Mouse (Mus musculus) limb, embryonic 14.5 days (tissue): ENCODE data around the gene Psmb8. TPM values are rescaled to one million over a fixed set of nuclear protein-coding genes. Genes with fewer than 3 reads are reported as not detected.

Experiments
- ATAC-seq: fragments of 200-750 bp; cut with Nextera tagmentation; 2 replicates; pipeline ENCODE4 v1.8.0; 2017; ENCODE audit warnings: low read depth, moderate number of reproducible peaks, moderate TSS enrichment; ENCODE audit not compliant: low FRiP score
- DNase-seq: peaks from one replicate; pipeline ENCODE4 v3.0.0-alpha.2; 2015; ENCODE audit warnings: low spot score
- H3K27ac ChIP-seq: fragments of 300-500 bp; sonication (generic); replicated peaks from 2 replicates; pipeline ENCODE4 v1.5.1; 2014; ENCODE audit warnings: low read depth, mild to moderate bottlenecking, low read length, moderate library complexity, mixed read lengths
- H3K27me3 ChIP-seq: fragments of 300-500 bp; sonication (generic); 2 replicates; pipeline ENCODE4 v1.6.1; 2014; ENCODE audit warnings: low read length, mixed read lengths; ENCODE audit not compliant: control insufficient read depth, insufficient read depth
- H3K36me3 ChIP-seq: fragments of 300-500 bp; sonication (generic); 2 replicates; pipeline ENCODE4 v1.6.1; 2014; ENCODE audit warnings: mild to moderate bottlenecking, low read length, moderate library complexity, mixed read lengths; ENCODE audit not compliant: control insufficient read depth, insufficient read depth
- H3K4me1 ChIP-seq: fragments of 300-500 bp; sonication (generic); 2 replicates; pipeline ENCODE4 v1.6.1; 2014; ENCODE audit warnings: antibody characterized with exemption, low read length, mixed read lengths; ENCODE audit not compliant: control insufficient read depth, insufficient read depth
- H3K4me2 ChIP-seq: fragments of 300-500 bp; sonication (generic); replicated peaks from 2 replicates; pipeline ENCODE4 v1.6.1; 2014; ENCODE audit warnings: low read depth, mild to moderate bottlenecking, low read length, moderate library complexity; ENCODE audit not compliant: severe bottlenecking
- H3K4me3 ChIP-seq: fragments of 300-500 bp; sonication (generic); replicated peaks from 2 replicates; pipeline ENCODE4 v1.5.1; 2014; ENCODE audit warnings: low read length
- H3K9ac ChIP-seq: fragments of 300-500 bp; sonication (generic); 2 replicates; pipeline ENCODE4 v1.6.1; 2014; ENCODE audit warnings: mild to moderate bottlenecking, low read depth, low read length, moderate library complexity; ENCODE audit not compliant: severe bottlenecking
- H3K9me3 ChIP-seq: fragments of 300-500 bp; sonication (generic); 2 replicates; pipeline ENCODE4 v1.6.1; 2016; ENCODE audit warnings: low read length; ENCODE audit not compliant: control insufficient read depth
- POLR2A ChIP-seq: fragments of 200-500 bp; IDR thresholded peaks from 2 replicates; pipeline ENCODE4 v1.8.0; 2012; ENCODE audit warnings: inconsistent platforms, mild to moderate bottlenecking, moderate library complexity, borderline replicate concordance; ENCODE audit not compliant: insufficient read depth, insufficient read length; ENCODE audit errors: extremely low read depth
- WGBS: fragments of 180-500 bp; shearing (Covaris S2); extraction: QIAGEN DNeasy Blood & Tissue Kit; methylation state at CpG from one replicate; pipeline ENCODE4 v1.1.7; 2014; 5-methylcytosine and 5-hydroxymethylcytosine counted together
- polyA plus RNA-seq, 2 experiments: library from polyadenylated mRNA; depleted of rRNA in 1 of 2; stranded (reverse) in 1 of 2; unstranded in 1 of 2; fragments of >200 nt; fragmentation: Nextera tagmentation in 1 of 2; extraction: Ambion mirVana in 1 of 2; gene quantifications; 2 replicates each; pipeline versions ENCODE4 v1.2.1 to v1.2.3; 2012 to 2014

Psmb8 gene
- polyA plus RNA-seq, 2 experiments: 6.8 to 9.2 TPM

DNA sequence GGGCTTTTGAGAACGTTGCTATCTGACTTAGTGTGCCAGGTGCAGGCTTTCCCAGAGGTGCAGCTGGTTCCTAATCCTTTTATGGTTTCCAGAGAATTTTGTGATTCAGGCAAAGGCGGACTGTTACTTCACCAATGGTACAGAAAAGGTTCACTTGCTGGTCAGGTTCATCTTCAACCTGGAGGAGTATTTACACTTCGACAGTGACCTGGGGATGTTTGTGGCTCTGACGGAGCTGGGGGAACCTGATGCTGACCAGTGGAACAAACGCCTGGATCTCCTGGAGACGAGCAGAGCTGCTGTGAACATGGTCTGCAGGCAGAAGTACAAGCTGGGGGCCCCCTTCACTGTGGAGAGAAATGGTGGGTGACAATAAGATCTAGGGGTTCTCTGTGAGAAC, 43.4 kb downstream of the Psmb8 start:
- no peak for ATAC-seq

DNA sequence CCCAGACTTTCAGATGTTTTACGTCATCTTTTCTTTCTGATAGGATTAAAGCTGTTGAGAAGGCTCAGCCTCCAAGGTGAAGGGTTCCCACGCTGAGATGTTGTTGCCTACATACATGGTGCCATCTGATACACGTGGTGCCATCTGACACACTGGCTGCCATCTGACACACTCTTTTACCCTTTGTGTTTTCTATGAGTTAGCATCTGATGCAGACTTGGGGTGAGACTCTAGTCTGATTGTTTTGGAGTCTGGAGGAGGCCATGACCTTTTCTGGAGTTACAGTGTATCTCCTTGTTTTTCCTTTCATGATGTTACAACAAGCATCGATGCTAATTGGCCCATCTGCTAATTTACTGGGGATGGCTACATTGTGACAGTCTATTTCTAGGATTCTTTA, 47.1 kb downstream of the Psmb8 start:
- DNase-seq: no peak
- Histone ChIP-seq H3K4me1 (no peaks in the 10 kb centered on the region), H3K9ac (no peak overlapping the region), H3K4me3 (no peak overlapping the region), H3K27me3 (no peaks in the 10 kb centered on the region), H3K9me3 (peaks cover 4% of the 10 kb centered on the region; the same call in 1 of the 2 replicates), H3K4me2 (no peak overlapping the region), H3K27ac (no peak overlapping the region), H3K36me3 (no peaks in the 10 kb centered on the region)
- 71% methylated on average over 4 of the region's 4 CpGs for WGBS
- ATAC-seq: no peak
- no peak for TF ChIP-seq POLR2A

More for the DNA sequence above, 43.4 kb downstream of the Psmb8 start:
- no peaks in the 10 kb centered on the region for H3K27me3 ChIP-seq
- WGBS: 75% methylated on average over 6 of the region's 6 CpGs
- no peak overlapping the region for H3K4me2 ChIP-seq
- peaks cover 4% of the 10 kb centered on the region; the same call in 1 of the 2 replicates for H3K9me3 ChIP-seq
- TF ChIP-seq POLR2A: no peak
- no peak overlapping the region for H3K27ac ChIP-seq
- no peaks in the 10 kb centered on the region for H3K4me1 ChIP-seq
- no peak overlapping the region for H3K4me3 ChIP-seq
- no peaks in the 10 kb centered on the region for H3K36me3 ChIP-seq
- DNase-seq: no peak
- H3K9ac ChIP-seq: no peak overlapping the region

DNA sequence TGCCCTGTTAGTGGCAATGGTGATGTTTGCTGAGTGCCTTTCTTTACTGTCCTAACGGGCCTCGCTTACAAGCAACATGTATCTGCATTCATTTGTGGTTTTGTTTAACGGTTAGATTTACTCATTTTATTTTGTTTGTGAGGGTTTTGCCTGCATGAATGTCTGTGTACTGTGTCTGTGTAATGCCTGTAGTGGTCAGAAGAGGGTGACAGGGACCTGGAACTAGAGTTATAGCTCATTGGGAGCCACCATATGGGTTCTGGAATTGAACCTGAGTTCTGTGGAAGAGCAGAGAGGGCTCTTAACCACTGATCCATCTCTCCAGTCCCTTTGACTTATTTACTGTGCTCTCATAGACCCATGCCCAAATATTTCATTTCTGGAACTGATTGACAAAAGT, 49.5 kb downstream of the Psmb8 start:
- no peak for TF ChIP-seq POLR2A
- H3K4me2 ChIP-seq: no peak overlapping the region
- H3K4me3 ChIP-seq: no peak overlapping the region
- no peaks in the 10 kb centered on the region for H3K9me3 ChIP-seq
- H3K36me3 ChIP-seq: no peaks in the 10 kb centered on the region
- no peak overlapping the region for H3K9ac ChIP-seq
- no peaks in the 10 kb centered on the region for H3K27me3 ChIP-seq
- H3K4me1 ChIP-seq: no peaks in the 10 kb centered on the region
- ATAC-seq (no peak), DNase-seq (no peak)
- H3K27ac ChIP-seq: no peak overlapping the region
- WGBS: 80% methylated on average over 3 of the region's 3 CpGs

DNA sequence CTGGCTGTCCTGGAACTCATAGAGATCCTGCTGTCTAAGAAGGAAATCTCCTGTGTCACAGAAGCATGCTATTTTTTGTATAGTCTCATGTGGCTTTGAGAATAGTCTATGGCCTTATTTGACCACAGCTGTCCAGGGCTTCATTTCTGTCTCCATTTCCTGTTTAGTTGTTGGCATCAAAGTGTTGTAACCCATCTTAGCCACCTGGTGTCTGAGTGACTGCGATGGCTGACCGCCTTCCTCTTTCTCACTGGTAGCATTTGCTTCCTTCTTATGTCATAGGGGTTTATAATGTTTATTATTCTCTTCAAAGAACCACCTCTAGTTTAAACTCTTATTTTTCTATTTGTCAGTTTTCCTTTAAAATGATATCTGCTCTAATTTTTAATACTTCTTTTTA, 51.2 kb downstream of the Psmb8 start:
- H3K4me1 ChIP-seq: no peaks in the 10 kb centered on the region
- ATAC-seq (no peak), DNase-seq (no peak)
- H3K27me3 ChIP-seq: no peaks in the 10 kb centered on the region
- H3K9me3 ChIP-seq: no peaks in the 10 kb centered on the region
- H3K9ac ChIP-seq: no peak overlapping the region
- no peak overlapping the region for H3K27ac ChIP-seq
- WGBS: 48% methylated on average over 2 of the region's 2 CpGs
- H3K4me2 ChIP-seq: no peak overlapping the region
- H3K36me3 ChIP-seq: no peaks in the 10 kb centered on the region
- TF ChIP-seq POLR2A: no peak
- H3K4me3 ChIP-seq: no peak overlapping the region

DNA sequence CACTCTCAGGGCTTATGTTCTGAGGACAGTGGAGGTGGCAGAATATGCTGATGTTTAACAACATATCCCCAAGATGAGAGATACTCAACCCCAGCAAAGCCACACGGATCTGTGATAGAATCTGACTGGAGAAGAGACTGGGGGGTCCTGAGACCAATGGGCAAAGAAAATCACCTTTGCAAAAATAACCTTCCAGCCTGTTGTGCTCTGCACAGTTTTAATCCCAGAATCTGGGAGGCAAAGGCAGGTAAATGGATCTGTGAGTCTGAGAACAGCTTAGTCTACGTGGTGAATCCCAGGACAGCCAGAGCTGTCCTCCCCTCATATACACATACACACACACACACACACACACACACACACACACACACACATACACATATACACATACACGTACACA, 51.8 kb downstream of the Psmb8 start:
- no peak overlapping the region for H3K4me3 ChIP-seq
- no peak for DNase-seq
- H3K9me3 ChIP-seq: no peaks in the 10 kb centered on the region
- no peak overlapping the region for H3K9ac ChIP-seq
- TF ChIP-seq POLR2A: no peak
- no peak overlapping the region for H3K27ac ChIP-seq
- WGBS: 34% methylated on average over 3 of the region's 3 CpGs
- no peak for ATAC-seq
- no peak overlapping the region for H3K4me2 ChIP-seq
- H3K27me3 ChIP-seq: no peaks in the 10 kb centered on the region
- H3K4me1 ChIP-seq: no peaks in the 10 kb centered on the region
- no peaks in the 10 kb centered on the region for H3K36me3 ChIP-seq

- Histone ChIP-seq H3K27ac (no peak overlapping the region), H3K4me2 (no peak overlapping the region), H3K9ac (no peak overlapping the region), H3K9me3 (no peaks in the 10 kb centered on the region), H3K27me3 (no peaks in the 10 kb centered on the region), H3K36me3 (no peaks in the 10 kb centered on the region), H3K4me3 (no peak overlapping the region), H3K4me1 (no peaks in the 10 kb centered on the region)
- ATAC-seq (no peak), DNase-seq (peak; percentile 68)
- 17% methylated on average over 4 of the region's 4 CpGs for WGBS
- no peak for TF ChIP-seq POLR2A
Measured at GRCm38 (mm10) chr17:34249878-34250277, 52.4 kb downstream of the Psmb8 start.

Other genes starting within 250 kb of the Psmb8 start
- gene B3galt4, start 246.2 kb upstream of the Psmb8 start, polyA plus RNA-seq (2012; rRNA removed): 7.7 and 9.3 TPM in 2 replicates
- 4.0 and 6.6 TPM in 2 replicates for gene B3galt4, start 246.2 kb upstream of the Psmb8 start, polyA plus RNA-seq (2014; fragmentation: Nextera tagmentation; extraction: Ambion mirVana)
- 48.8 and 62.7 TPM in 2 replicates for gene Vps52, start 241.9 kb upstream of the Psmb8 start, polyA plus RNA-seq (2012; rRNA removed)
- gene Vps52, start 241.9 kb upstream of the Psmb8 start, polyA plus RNA-seq (2014; fragmentation: Nextera tagmentation; extraction: Ambion mirVana): 38.6 and 43.4 TPM in 2 replicates
- gene Rps18, start 241.7 kb upstream of the Psmb8 start, polyA plus RNA-seq (2012; rRNA removed): 1,284 and 1,402 TPM in 2 replicates
- gene Rps18, start 241.7 kb upstream of the Psmb8 start, polyA plus RNA-seq (2014; fragmentation: Nextera tagmentation; extraction: Ambion mirVana): 2,129 and 2,245 TPM in 2 replicates
- 27.0 and 31.5 TPM in 2 replicates for gene H2-K1, start 197.4 kb upstream of the Psmb8 start, polyA plus RNA-seq (2012; rRNA removed)
- 17.7 and 25.5 TPM in 2 replicates for gene H2-K1, start 197.4 kb upstream of the Psmb8 start, polyA plus RNA-seq (2014; fragmentation: Nextera tagmentation; extraction: Ambion mirVana)
- gene Ring1, start 173.0 kb upstream of the Psmb8 start, polyA plus RNA-seq (2012; rRNA removed): 54.0 and 81.7 TPM in 2 replicates
- 7.0 and 8.4 TPM in 2 replicates for gene Ring1, start 173.0 kb upstream of the Psmb8 start, polyA plus RNA-seq (2014; fragmentation: Nextera tagmentation; extraction: Ambion mirVana)
- gene H2-Ke6, start 169.7 kb upstream of the Psmb8 start, polyA plus RNA-seq (2012; rRNA removed): 104 and 109 TPM in 2 replicates
- gene H2-Ke6, start 169.7 kb upstream of the Psmb8 start, polyA plus RNA-seq (2014; fragmentation: Nextera tagmentation; extraction: Ambion mirVana): 46.4 and 48.1 TPM in 2 replicates
- gene Slc39a7, start 166.0 kb upstream of the Psmb8 start, polyA plus RNA-seq (2012; rRNA removed): 197 and 283 TPM in 2 replicates
- 132 and 133 TPM in 2 replicates for gene Slc39a7, start 166.0 kb upstream of the Psmb8 start, polyA plus RNA-seq (2014; fragmentation: Nextera tagmentation; extraction: Ambion mirVana)
- gene Rxrb, start 165.9 kb upstream of the Psmb8 start, polyA plus RNA-seq (2012; rRNA removed): 83.2 and 98.9 TPM in 2 replicates
- 29.2 and 33.6 TPM in 2 replicates for gene Rxrb, start 165.9 kb upstream of the Psmb8 start, polyA plus RNA-seq (2014; fragmentation: Nextera tagmentation; extraction: Ambion mirVana)
- gene Col11a2, start 158.3 kb upstream of the Psmb8 start, polyA plus RNA-seq (2012; rRNA removed): 201 and 242 TPM in 2 replicates
- gene Col11a2, start 158.3 kb upstream of the Psmb8 start, polyA plus RNA-seq (2014; fragmentation: Nextera tagmentation; extraction: Ambion mirVana): 71.6 and 72.1 TPM in 2 replicates
- 1.0 and 1.7 TPM in 2 replicates for gene H2-Oa, start 105.4 kb upstream of the Psmb8 start, polyA plus RNA-seq (2012; rRNA removed)
- 0.70 and 0.85 TPM in 2 replicates for gene H2-Oa, start 105.4 kb upstream of the Psmb8 start, polyA plus RNA-seq (2014; fragmentation: Nextera tagmentation; extraction: Ambion mirVana)
- 13.1 and 20.2 TPM in 2 replicates for gene H2-DMa, start 78.2 kb upstream of the Psmb8 start, polyA plus RNA-seq (2012; rRNA removed)
- gene H2-DMa, start 78.2 kb upstream of the Psmb8 start, polyA plus RNA-seq (2014; fragmentation: Nextera tagmentation; extraction: Ambion mirVana): 16.8 and 19.0 TPM in 2 replicates
- 197 and 217 TPM in 2 replicates for gene Brd2, start 75.1 kb upstream of the Psmb8 start, polyA plus RNA-seq (2012; rRNA removed)
- 121 and 141 TPM in 2 replicates for gene Brd2, start 75.1 kb upstream of the Psmb8 start, polyA plus RNA-seq (2014; fragmentation: Nextera tagmentation; extraction: Ambion mirVana)
- gene H2-DMb2, start 54.4 kb upstream of the Psmb8 start, polyA plus RNA-seq (2012; rRNA removed): 0.31 and 0.54 TPM in 2 replicates
- 0.23 and 0.36 TPM in 2 replicates for gene H2-DMb2, start 54.4 kb upstream of the Psmb8 start, polyA plus RNA-seq (2014; fragmentation: Nextera tagmentation; extraction: Ambion mirVana)
- gene H2-DMb1, start 44.6 kb upstream of the Psmb8 start, polyA plus RNA-seq (2012; rRNA removed): 4.2 and 6.9 TPM in 2 replicates
- 2.4 and 2.7 TPM in 2 replicates for gene H2-DMb1, start 44.6 kb upstream of the Psmb8 start, polyA plus RNA-seq (2014; fragmentation: Nextera tagmentation; extraction: Ambion mirVana)
- gene Tap1, start 10.2 kb upstream of the Psmb8 start, polyA plus RNA-seq (2012; rRNA removed): 11.0 and 12.1 TPM in 2 replicates
- gene Tap1, start 10.2 kb upstream of the Psmb8 start, polyA plus RNA-seq (2014; fragmentation: Nextera tagmentation; extraction: Ambion mirVana): 11.2 and 14.2 TPM in 2 replicates
- 2.2 and 3.7 TPM in 2 replicates for gene Psmb9, start 10.0 kb upstream of the Psmb8 start, polyA plus RNA-seq (2012; rRNA removed)
- gene Psmb9, start 10.0 kb upstream of the Psmb8 start, polyA plus RNA-seq (2014; fragmentation: Nextera tagmentation; extraction: Ambion mirVana): 3.4 and 3.9 TPM in 2 replicates
- 2.9 and 3.0 TPM in 2 replicates for gene Tap2, start 5.8 kb downstream of the Psmb8 start, polyA plus RNA-seq (2012; rRNA removed)
- 2.3 and 2.4 TPM in 2 replicates for gene Tap2, start 5.8 kb downstream of the Psmb8 start, polyA plus RNA-seq (2014; fragmentation: Nextera tagmentation; extraction: Ambion mirVana)
- gene H2-Ob, start 41.2 kb downstream of the Psmb8 start, polyA plus RNA-seq (2012; rRNA removed): 0.06 and 0.23 TPM in 2 replicates
- gene H2-Ob, start 41.2 kb downstream of the Psmb8 start, polyA plus RNA-seq (2014; fragmentation: Nextera tagmentation; extraction: Ambion mirVana): 0.11 TPM in 1 of 2 replicates, not detected in the other
- gene H2-Ab1, start 60.0 kb downstream of the Psmb8 start, polyA plus RNA-seq (2012; rRNA removed): 4.8 and 5.6 TPM in 2 replicates
- 7.6 and 8.0 TPM in 2 replicates for gene H2-Ab1, start 60.0 kb downstream of the Psmb8 start, polyA plus RNA-seq (2014; fragmentation: Nextera tagmentation; extraction: Ambion mirVana)
- 2.0 and 2.9 TPM in 2 replicates for gene H2-Aa, start 90.1 kb downstream of the Psmb8 start, polyA plus RNA-seq (2012; rRNA removed)
- 4.1 and 4.5 TPM in 2 replicates for gene H2-Aa, start 90.1 kb downstream of the Psmb8 start, polyA plus RNA-seq (2014; fragmentation: Nextera tagmentation; extraction: Ambion mirVana)
- 1.6 and 2.4 TPM in 2 replicates for gene H2-Eb1, start 108.1 kb downstream of the Psmb8 start, polyA plus RNA-seq (2012; rRNA removed)
- gene H2-Eb1, start 108.1 kb downstream of the Psmb8 start, polyA plus RNA-seq (2014; fragmentation: Nextera tagmentation; extraction: Ambion mirVana): 3.4 and 4.6 TPM in 2 replicates
- not detected in 2 replicates for gene H2-Eb2, start 127.9 kb downstream of the Psmb8 start, polyA plus RNA-seq (2012; rRNA removed)
- gene H2-Eb2, start 127.9 kb downstream of the Psmb8 start, polyA plus RNA-seq (2014; fragmentation: Nextera tagmentation; extraction: Ambion mirVana): not detected in 2 replicates
- 0.14 TPM in 2 replicates for gene Btnl2, start 157.1 kb downstream of the Psmb8 start, polyA plus RNA-seq (2012; rRNA removed)
- gene Btnl2, start 157.1 kb downstream of the Psmb8 start, polyA plus RNA-seq (2014; fragmentation: Nextera tagmentation; extraction: Ambion mirVana): 0.07 and 0.11 TPM in 2 replicates
- gene Btnl1, start 179.4 kb downstream of the Psmb8 start, polyA plus RNA-seq (2012; rRNA removed): not detected in 2 replicates
- not detected in 2 replicates for gene Btnl1, start 179.4 kb downstream of the Psmb8 start, polyA plus RNA-seq (2014; fragmentation: Nextera tagmentation; extraction: Ambion mirVana)
- 1.4 and 1.5 TPM in 2 replicates for gene BC051142, start 201.1 kb downstream of the Psmb8 start, polyA plus RNA-seq (2012; rRNA removed)
- 0.19 and 0.85 TPM in 2 replicates for gene BC051142, start 201.1 kb downstream of the Psmb8 start, polyA plus RNA-seq (2014; fragmentation: Nextera tagmentation; extraction: Ambion mirVana)